Mouse (Mus musculus) liver, embryonic 14.5 days (tissue): ENCODE data around the gene Spty2d1.

ENCODE experiments used
- CTCF ChIP-seq: IDR thresholded peaks from 2 replicates; pipeline ENCODE4 v1.5.1; 2016; ENCODE audit warnings: antibody characterized with exemption, low read depth, control low read depth
- EP300 ChIP-seq: IDR thresholded peaks from 2 replicates; pipeline ENCODE4 v1.6.1; 2016; ENCODE audit warnings: antibody characterized with exemption, low read depth

- TF ChIP-seq CTCF = no peak
- no peak for TF ChIP-seq EP300
Observed at GRCm38 (mm10) chr7:47022482-47022881, 14.3 kb upstream of the Spty2d1 start.
